Mouse (Mus musculus): Measurements from ENCODE around the gene Ryr3. TPM values are rescaled to one million over a fixed set of nuclear protein-coding genes. Genes with fewer than 3 reads are reported as not detected.

The Ryr3 gene
- polyA plus RNA-seq, 1 experiment from 2014 or later, result 0.56 TPM

DNA sequence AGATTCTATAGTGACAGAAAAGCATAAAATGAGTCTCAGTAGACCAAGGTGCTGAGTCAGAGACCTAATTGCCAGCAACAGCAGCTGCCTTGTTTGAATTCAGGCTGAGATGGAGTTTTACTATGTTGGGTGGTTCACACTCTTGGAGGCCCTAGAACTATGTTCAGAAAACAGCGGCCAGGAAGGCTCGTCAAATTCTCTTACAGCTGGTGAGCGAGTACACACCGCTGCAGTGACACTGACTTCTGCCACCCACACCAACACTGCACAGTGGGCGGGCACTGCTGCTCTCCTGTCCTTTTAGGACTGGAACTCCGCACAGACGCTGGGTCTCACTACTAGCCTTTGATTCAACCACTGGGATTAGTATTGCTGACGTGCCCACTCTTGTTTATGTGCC, 614.4 kb downstream of the Ryr3 start:
- no peaks in the 10 kb centered on the region for H3K4me1 ChIP-seq
- no peak overlapping the region for H3K4me3 ChIP-seq (replicated peaks)
- no peak overlapping the region for H3K4me2 ChIP-seq
- ATAC-seq (replicated peaks; ENCODE audit: low FRiP score), result no peak
- H3K9ac ChIP-seq, result no peak overlapping the region
- H3K27ac ChIP-seq, result no peak overlapping the region
- H3K9me3 ChIP-seq (replicated peaks), result no peaks in the 10 kb centered on the region
- 56% methylated on average over 8 of the region's 8 CpGs for WGBS
- H3K27me3 ChIP-seq, result no peaks in the 10 kb centered on the region
- H3K36me3 ChIP-seq, result no peaks in the 10 kb centered on the region

DNA sequence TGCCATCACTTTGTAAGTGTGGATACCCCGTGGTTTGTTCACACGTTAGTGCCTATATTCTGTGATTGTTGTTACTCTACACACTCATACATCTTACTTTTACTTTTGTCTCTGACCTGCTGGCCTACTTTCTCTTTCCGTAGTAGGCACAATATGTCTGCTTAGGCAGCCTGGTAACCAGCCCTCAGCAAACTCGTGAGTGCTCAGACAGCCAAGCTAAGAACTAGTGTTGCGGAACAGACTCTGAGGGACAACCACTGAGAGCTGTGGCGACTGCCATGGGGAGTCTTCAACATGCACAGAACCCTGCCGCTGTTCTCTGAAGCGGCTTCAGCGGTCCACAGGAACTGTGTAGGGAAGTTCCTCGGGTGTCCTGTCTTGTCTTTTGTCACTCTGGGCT, 616.7 kb downstream of the Ryr3 start:
- Histone ChIP-seq H3K4me2 (no peak overlapping the region), H3K9me3 (replicated peaks) (no peaks in the 10 kb centered on the region), H3K27me3 (no peaks in the 10 kb centered on the region), H3K36me3 (no peaks in the 10 kb centered on the region), H3K4me1 (no peaks in the 10 kb centered on the region), H3K9ac (no peak overlapping the region), H3K4me3 (replicated peaks) (no peak overlapping the region), H3K27ac (no peak overlapping the region)
- 0 out of 2 replicates have a peak, but pooled peaks have one; percentile 67 for ATAC-seq (replicated peaks; ENCODE audit: low FRiP score)
- 74% methylated on average over 10 of the region's 10 CpGs for WGBS

DNA sequence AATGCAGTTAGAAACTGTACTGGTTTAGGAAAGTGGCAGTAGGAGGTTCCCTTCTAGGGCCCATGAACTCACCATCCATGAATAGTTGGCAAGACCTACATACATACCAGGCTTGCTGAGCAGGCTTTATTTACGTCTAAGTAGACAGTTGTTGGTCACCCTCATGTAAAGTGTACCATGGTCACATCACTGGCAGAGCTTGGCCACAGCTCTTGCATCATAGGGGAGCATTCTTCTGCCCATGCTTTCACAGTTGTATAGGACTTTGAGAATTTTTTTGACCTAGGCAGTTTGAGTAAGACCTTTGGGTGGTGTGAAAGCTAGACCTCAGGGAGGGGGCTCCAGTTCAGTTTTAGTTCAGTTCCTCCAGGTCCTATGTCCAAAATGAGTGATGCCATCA, 619.8 kb downstream of the Ryr3 start:
- Histone ChIP-seq H3K4me2 (no peak overlapping the region), H3K27me3 (no peaks in the 10 kb centered on the region), H3K9me3 (replicated peaks) (no peaks in the 10 kb centered on the region), H3K27ac (no peak overlapping the region), H3K4me1 (no peaks in the 10 kb centered on the region), H3K36me3 (no peaks in the 10 kb centered on the region), H3K9ac (no peak overlapping the region), H3K4me3 (replicated peaks) (no peak overlapping the region)
- no peak for ATAC-seq (replicated peaks; ENCODE audit: low FRiP score)
- 86% methylated on average over 1 of the region's 1 CpGs for WGBS

DNA sequence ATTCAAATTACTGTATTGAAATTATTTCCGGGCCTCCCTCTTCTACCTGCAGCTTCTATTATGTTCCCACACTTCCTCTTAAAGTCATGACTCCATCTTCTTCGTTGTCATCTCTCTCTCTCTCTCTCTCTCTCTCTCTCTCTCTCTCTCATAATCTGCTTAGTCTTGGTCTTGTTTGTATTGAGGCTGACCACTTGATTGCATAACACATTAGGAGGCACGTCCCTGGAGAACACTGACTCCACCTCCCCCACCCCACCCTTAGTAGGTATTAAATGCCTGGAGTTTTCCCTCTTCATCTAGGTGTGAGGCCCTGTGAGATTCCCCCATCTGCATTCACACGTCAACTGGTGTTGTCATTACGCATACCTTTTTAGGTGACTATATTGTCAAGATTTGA, 620.5 kb downstream of the Ryr3 start:
- no peak for ATAC-seq (replicated peaks; ENCODE audit: low FRiP score)
- no peak overlapping the region for H3K9ac ChIP-seq
- H3K9me3 ChIP-seq (replicated peaks), result no peaks in the 10 kb centered on the region
- no peak overlapping the region for H3K27ac ChIP-seq
- H3K4me1 ChIP-seq, result no peaks in the 10 kb centered on the region
- no peaks in the 10 kb centered on the region for H3K27me3 ChIP-seq
- H3K4me3 ChIP-seq (replicated peaks), result no peak overlapping the region
- no peaks in the 10 kb centered on the region for H3K36me3 ChIP-seq
- H3K4me2 ChIP-seq, result no peak overlapping the region
- WGBS, result 74% methylated on average over 5 of the region's 5 CpGs

DNA sequence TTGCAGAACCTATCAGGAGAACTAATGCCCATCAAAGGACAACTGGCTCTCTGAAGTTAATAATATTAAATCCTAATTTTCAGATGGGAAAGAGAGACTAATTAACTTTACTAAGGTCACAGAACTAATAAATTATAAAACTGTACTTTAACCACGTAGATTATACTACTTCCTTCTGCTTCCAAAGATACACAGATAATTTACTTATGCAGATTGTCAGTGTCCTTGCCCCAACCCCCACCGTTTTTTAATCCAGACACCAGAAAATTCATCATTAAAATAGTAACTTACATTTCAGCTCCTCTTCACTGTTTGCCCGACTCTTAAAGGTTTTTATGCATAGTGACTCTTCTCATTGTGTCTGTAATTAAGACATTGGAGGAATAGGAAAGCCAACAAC, 621.1 kb downstream of the Ryr3 start:
- no peak for ATAC-seq (replicated peaks; ENCODE audit: low FRiP score)
- no peak overlapping the region for H3K4me3 ChIP-seq (replicated peaks)
- H3K36me3 ChIP-seq, result no peaks in the 10 kb centered on the region
- H3K4me1 ChIP-seq, result no peaks in the 10 kb centered on the region
- no peaks in the 10 kb centered on the region for H3K27me3 ChIP-seq
- H3K4me2 ChIP-seq, result no peak overlapping the region
- 74% methylated on average over 3 of the region's 3 CpGs for WGBS
- no peak overlapping the region for H3K9ac ChIP-seq
- H3K27ac ChIP-seq, result no peak overlapping the region
- H3K9me3 ChIP-seq (replicated peaks), result no peaks in the 10 kb centered on the region

DNA sequence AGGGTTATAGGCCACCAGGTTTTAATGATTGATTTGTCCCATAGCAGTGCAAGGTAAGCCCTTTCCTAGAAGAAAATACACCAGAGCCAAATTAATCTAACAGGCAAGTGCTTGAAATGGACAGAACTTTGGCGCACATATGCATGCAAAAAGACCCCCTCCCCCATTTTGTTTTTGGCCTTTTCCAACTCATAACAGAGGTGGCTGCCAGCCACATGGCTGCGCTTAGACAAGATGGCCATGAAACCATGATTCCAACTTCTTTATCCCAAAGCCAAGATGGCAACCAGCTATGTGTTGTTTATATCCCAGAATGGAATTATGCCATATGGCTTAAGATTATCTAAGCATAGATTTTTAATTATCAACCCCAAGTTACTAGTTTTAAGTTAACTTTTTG, 623.1 kb downstream of the Ryr3 start:
- Histone ChIP-seq H3K4me2 (no peak overlapping the region), H3K27ac (no peak overlapping the region), H3K9me3 (replicated peaks) (no peaks in the 10 kb centered on the region), H3K36me3 (no peaks in the 10 kb centered on the region), H3K4me1 (no peaks in the 10 kb centered on the region), H3K27me3 (no peaks in the 10 kb centered on the region), H3K9ac (no peak overlapping the region), H3K4me3 (replicated peaks) (no peak overlapping the region)
- 71% methylated on average over 2 of the region's 2 CpGs for WGBS
- ATAC-seq (replicated peaks; ENCODE audit: low FRiP score), result no peak

DNA sequence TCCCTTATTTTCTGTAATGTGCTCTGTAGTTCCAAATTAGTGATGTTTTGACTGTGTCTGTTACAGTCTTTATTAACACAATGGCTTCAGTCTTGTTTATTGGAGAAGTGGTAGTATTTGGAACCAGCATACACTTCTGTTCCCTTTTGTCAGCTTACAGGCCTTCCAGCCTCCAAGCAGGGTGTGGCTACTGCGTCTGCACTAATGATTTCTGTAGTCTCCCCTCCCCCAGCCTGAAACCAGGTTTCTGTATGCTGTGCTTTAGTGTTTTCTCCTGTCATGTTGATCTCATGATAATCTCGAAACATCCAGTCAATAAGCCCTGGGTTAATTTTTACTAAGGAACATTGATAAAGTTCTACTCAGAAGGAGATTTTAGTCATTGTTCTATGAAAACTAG, 623.6 kb downstream of the Ryr3 start:
- no peak overlapping the region for H3K4me2 ChIP-seq
- no peaks in the 10 kb centered on the region for H3K9me3 ChIP-seq (replicated peaks)
- no peak overlapping the region for H3K9ac ChIP-seq
- no peaks in the 10 kb centered on the region for H3K36me3 ChIP-seq
- H3K4me3 ChIP-seq (replicated peaks), result no peak overlapping the region
- WGBS, result 55% methylated on average over 2 of the region's 2 CpGs
- H3K27ac ChIP-seq, result no peak overlapping the region
- H3K4me1 ChIP-seq, result no peaks in the 10 kb centered on the region
- no peaks in the 10 kb centered on the region for H3K27me3 ChIP-seq
- no peak for ATAC-seq (replicated peaks; ENCODE audit: low FRiP score)

DNA sequence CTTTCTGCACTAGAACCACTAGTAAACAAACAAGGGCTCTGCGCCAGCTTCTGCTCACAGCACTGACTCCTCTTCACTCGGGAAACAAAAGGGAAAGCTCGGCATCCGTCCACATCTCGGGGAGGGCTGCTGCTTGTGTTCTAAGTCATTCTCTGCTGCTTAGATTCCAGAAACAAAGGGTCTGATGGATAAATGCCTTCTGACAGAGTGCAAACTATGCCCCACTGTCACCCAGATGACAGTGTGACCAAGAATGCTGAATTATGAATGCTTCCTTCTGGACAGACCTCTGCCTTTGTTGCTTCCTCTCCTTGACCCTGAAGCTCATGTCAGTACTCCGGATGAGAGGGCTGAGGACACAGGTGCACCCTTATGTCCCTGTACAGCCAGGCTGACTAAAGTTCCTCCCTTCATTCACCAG, 625.4 kb downstream of the Ryr3 start:
- H3K4me3 ChIP-seq (replicated peaks), result no peak overlapping the region
- no peaks in the 10 kb centered on the region for H3K27me3 ChIP-seq
- no peak overlapping the region for H3K4me2 ChIP-seq
- WGBS, result 65% methylated on average over 6 of the region's 6 CpGs
- ATAC-seq (replicated peaks; ENCODE audit: low FRiP score), result no peak
- H3K27ac ChIP-seq, result no peak overlapping the region
- no peaks in the 10 kb centered on the region for H3K4me1 ChIP-seq
- no peak overlapping the region for H3K9ac ChIP-seq
- H3K36me3 ChIP-seq, result no peaks in the 10 kb centered on the region
- no peaks in the 10 kb centered on the region for H3K9me3 ChIP-seq (replicated peaks)

DNA sequence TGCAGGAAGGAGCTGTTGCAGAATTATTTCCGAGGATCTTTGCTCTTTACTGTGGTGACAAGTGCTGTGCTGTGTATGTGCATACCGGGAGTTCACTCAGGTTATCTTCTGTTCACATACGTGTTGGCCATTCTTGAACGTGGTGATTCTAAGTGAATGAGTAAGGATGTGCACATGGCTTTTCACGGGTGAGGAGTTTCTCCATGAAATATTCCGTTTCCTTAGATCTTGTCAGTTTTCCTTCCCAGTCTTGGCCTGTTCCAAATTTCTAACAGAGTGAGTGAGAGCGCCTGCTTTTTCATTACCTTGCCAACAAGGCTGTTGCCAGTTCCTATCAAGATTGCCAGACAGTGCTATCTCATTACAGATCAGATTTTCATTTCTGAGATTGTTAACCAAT, 625.9 kb downstream of the Ryr3 start:
- H3K4me2 ChIP-seq, result no peak overlapping the region
- H3K4me1 ChIP-seq, result no peaks in the 10 kb centered on the region
- no peaks in the 10 kb centered on the region for H3K27me3 ChIP-seq
- H3K9me3 ChIP-seq (replicated peaks), result no peaks in the 10 kb centered on the region
- no peak for ATAC-seq (replicated peaks; ENCODE audit: low FRiP score)
- H3K27ac ChIP-seq, result no peak overlapping the region
- no peak overlapping the region for H3K4me3 ChIP-seq (replicated peaks)
- WGBS, result 76% methylated on average over 7 of the region's 7 CpGs
- no peak overlapping the region for H3K9ac ChIP-seq
- no peaks in the 10 kb centered on the region for H3K36me3 ChIP-seq

Small RNA genes within 50 kb of the gene (microRNA-seq; reads per million reads assigned to microRNA genes)
- gene Gm44374, result not detected

Other genes with a start within 250 kb of the Ryr3 start
- not detected in 2 replicates for gene Tmco5b, start 68.6 kb upstream of the Ryr3 start, polyA plus RNA-seq (2015; fragmentation: Nextera tagmentation; extraction: Ambion mirVana)
- gene Fmn1, start 110.6 kb upstream of the Ryr3 start, polyA plus RNA-seq (2015; fragmentation: Nextera tagmentation; extraction: Ambion mirVana), result 8.0 and 9.1 TPM in 2 replicates

Data from kidney, embryonic 15.5 days (tissue).